Mouse (Mus musculus) liver, embryonic 14.5 days (tissue): ENCODE results near the gene Ak3. TPM values are rescaled to one million over a fixed set of nuclear protein-coding genes. Genes with fewer than 3 reads are reported as not detected.

Experiments used
- ATAC-seq: fragments of 200-750 bp; cut with Nextera tagmentation; 2 replicates; pipeline ENCODE4 v1.8.0; 2017; ENCODE audit warnings: moderate number of reproducible peaks, mild to moderate bottlenecking, moderate library complexity; ENCODE audit not compliant: insufficient read depth
- DNase-seq, 3 experiments: peaks; one replicate each; pipeline ENCODE4 v3.0.0-alpha.2; 2012 to 2013; ENCODE audit warnings: low read depth in 3 of 3, low spot score in 3 of 3
- H3K27ac ChIP-seq: fragments of 300-500 bp; sonication (generic); 2 replicates; pipeline ENCODE4 v1.5.1; 2014; ENCODE audit warnings: moderate library complexity, mild to moderate bottlenecking, control low read depth, inconsistent platforms
- H3K27me3 ChIP-seq: fragments of 300-500 bp; sonication (generic); 2 replicates; pipeline ENCODE4 v1.6.1; 2014; ENCODE audit warnings: mild to moderate bottlenecking, low read length, moderate library complexity; ENCODE audit not compliant: control insufficient read depth, insufficient read depth
- H3K36me3 ChIP-seq: fragments of 300-500 bp; sonication (generic); replicated peaks from 2 replicates; pipeline ENCODE4 v1.6.1; 2014; ENCODE audit warnings: low read depth; ENCODE audit not compliant: control insufficient read depth, insufficient read depth
- H3K4me1 ChIP-seq, 2 experiments: fragments of 200-500 bp in 1 of 2; fragments of 300-500 bp in 1 of 2; sonication (generic) in 1 of 2; replicated peaks; 2 replicates each; pipeline ENCODE4 v1.6.1; 2012 to 2014; ENCODE audit warnings: antibody characterized with exemption in 1 of 2, inconsistent platforms in 1 of 2, low read length in 1 of 2; ENCODE audit not compliant: control insufficient read depth in 2 of 2, insufficient read depth in 2 of 2
- H3K4me2 ChIP-seq: fragments of 300-500 bp; sonication (generic); 2 replicates; pipeline ENCODE4 v1.6.1; 2014; ENCODE audit warnings: low read depth, mild to moderate bottlenecking, control low read depth, moderate library complexity
- H3K4me3 ChIP-seq, 2 experiments: fragments of 200-500 bp in 1 of 2; fragments of 300-500 bp in 1 of 2; sonication (generic) in 1 of 2; 2 replicates each; pipeline ENCODE4 v1.5.1; 2012 to 2014; ENCODE audit warnings: low read depth in 2 of 2, low read length in 2 of 2, mild to moderate bottlenecking in 2 of 2, control low read depth in 1 of 2, inconsistent platforms in 1 of 2, moderate library complexity in 1 of 2; ENCODE audit not compliant: insufficient read depth in 1 of 2
- H3K9ac ChIP-seq: fragments of 300-500 bp; sonication (generic); replicated peaks from 2 replicates; pipeline ENCODE4 v1.6.1; 2014; ENCODE audit warnings: mild to moderate bottlenecking, control low read depth, moderate library complexity
- H3K9me3 ChIP-seq: fragments of 300-500 bp; sonication (generic); 2 replicates; pipeline ENCODE4 v1.6.1; 2016; ENCODE audit warnings: low read length, mixed read lengths; ENCODE audit not compliant: control insufficient read depth
- CTCF ChIP-seq: IDR thresholded peaks from 2 replicates; pipeline ENCODE4 v1.5.1; 2016; ENCODE audit warnings: antibody characterized with exemption, low read depth, control low read depth
- EP300 ChIP-seq: IDR thresholded peaks from 2 replicates; pipeline ENCODE4 v1.6.1; 2016; ENCODE audit warnings: antibody characterized with exemption, low read depth
- WGBS: fragments of 180-500 bp; shearing (Covaris S2); extraction: QIAGEN DNeasy Blood & Tissue Kit; methylation state at CpG from one replicate; pipeline ENCODE4 v1.1.7; 2014; ENCODE audit not compliant: insufficient replicate concordance; 5-methylcytosine and 5-hydroxymethylcytosine counted together
- polyA plus RNA-seq, 2 experiments: library from polyadenylated mRNA; depleted of rRNA in 1 of 2; stranded (reverse) in 1 of 2; unstranded in 1 of 2; fragments of >200 nt; fragmentation: Nextera tagmentation in 1 of 2; extraction: Ambion mirVana in 1 of 2; gene quantifications; 2 replicates each; pipeline versions ENCODE4 v1.2.1 to v1.2.3; 2012 to 2014

Gene Ak3
- polyA plus RNA-seq, 2 experiments, result 16.3 to 41.5 TPM

DNA sequence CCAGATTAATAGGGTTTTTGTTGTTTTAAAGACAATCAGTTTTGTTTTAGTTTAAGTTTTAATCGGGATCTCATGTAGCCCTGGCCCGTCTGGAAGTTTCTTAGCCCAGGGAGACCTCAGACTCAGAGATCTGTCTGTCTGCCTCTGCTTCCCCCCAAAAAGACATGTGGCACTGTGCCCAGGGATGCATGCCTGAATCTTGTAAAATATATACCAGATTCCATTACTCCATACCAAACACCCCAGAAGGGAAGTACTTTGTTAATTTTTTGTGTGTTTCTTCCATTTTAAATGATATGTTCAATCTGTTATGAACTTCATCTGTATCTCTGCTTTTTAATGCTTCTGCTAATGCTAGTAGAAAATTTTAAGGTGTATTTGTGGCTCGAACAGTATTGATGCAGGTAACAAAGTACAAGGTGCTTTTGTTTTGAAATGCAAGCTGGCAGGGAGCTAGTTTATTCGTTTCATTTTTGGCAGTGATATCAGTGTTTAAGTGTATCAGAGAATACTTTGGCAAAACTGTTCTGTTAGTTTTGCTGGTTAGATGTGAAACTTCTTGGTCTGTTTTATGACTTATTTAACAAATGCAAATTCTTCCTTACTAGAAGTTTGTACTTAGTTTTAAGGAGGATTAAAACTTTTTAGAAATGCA lies 49.7 kb downstream of the Ak3 start:
- Histone ChIP-seq H3K27me3 (no peaks in the 10 kb centered on the region), H3K9ac (no peak overlapping the region), H3K4me3 (no peak overlapping the region), H3K36me3 (peaks cover 35% of the 10 kb centered on the region), H3K4me1 (no peaks in the 10 kb centered on the region), H3K9me3 (no peaks in the 10 kb centered on the region), H3K27ac (no peak overlapping the region), H3K4me2 (no peak overlapping the region)
- no peak for DNase-seq
- WGBS, result 79% methylated on average over 4 of the region's 4 CpGs
- ATAC-seq, result no peak
- no peak for TF ChIP-seq EP300
- TF ChIP-seq CTCF, result no peak

DNA sequence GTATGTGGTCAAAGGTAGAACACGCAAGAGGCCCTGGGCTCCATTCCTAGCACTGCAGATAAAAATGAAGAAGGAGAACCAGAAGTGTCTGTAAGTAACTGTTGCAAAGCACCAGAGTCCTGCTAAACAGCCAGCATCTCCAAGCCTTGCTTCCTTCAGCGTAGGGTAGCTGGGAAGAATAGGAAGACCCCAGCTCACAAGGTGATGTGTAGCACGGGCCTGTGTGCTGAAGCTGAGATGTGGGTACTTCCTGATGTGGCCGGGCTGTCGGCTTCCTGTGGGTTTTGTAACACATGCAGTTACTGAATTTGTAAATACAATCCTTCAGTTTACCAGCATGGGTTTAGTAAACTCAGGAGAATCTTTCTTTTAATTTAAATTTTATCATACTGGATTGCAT lies 52.4 kb downstream of the Ak3 start:
- H3K9ac ChIP-seq, result no peak overlapping the region
- no peak overlapping the region for H3K4me3 ChIP-seq
- H3K27me3 ChIP-seq, result no peaks in the 10 kb centered on the region
- H3K36me3 ChIP-seq, result peaks cover 19% of the 10 kb centered on the region
- DNase-seq (no peak), ATAC-seq (no peak)
- H3K9me3 ChIP-seq, result no peaks in the 10 kb centered on the region
- no peak overlapping the region for H3K27ac ChIP-seq
- 48% methylated on average over 5 of the region's 5 CpGs for WGBS
- TF ChIP-seq CTCF (no peak), EP300 (no peak)
- H3K4me1 ChIP-seq, result peaks cover 4 to 10% of the 10 kb centered on the region in 2 experiments
- no peak overlapping the region for H3K4me2 ChIP-seq

DNA sequence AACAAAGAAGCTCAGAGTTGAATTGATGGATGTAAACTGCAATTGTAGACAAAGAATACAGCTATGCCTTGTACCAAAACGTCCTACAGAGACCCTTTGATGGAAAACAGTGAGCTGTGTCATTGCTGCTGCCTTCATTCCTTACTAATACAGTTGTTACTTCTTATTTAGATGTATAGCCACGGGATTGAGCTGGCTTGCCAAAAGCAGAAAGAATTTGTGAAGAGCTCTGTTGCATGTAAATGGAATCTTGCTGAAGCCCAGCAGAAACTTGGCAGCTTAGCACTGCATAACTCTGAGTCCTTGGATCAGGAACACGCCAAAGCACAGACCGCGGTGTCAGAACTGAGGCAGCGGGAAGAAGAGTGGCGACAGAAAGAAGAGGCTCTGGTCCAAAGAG lies 52.9 kb downstream of the Ak3 start:
- TF ChIP-seq CTCF, result no peak
- no peak for TF ChIP-seq EP300
- peaks cover 14% of the 10 kb centered on the region for H3K36me3 ChIP-seq
- H3K9ac ChIP-seq, result no peak overlapping the region
- ATAC-seq (no peak), DNase-seq (no peak)
- no peaks in the 10 kb centered on the region for H3K27me3 ChIP-seq
- WGBS, result 77% methylated on average over 7 of the region's 7 CpGs
- no peaks in the 10 kb centered on the region for H3K9me3 ChIP-seq
- peaks cover 4 to 10% of the 10 kb centered on the region in 2 experiments for H3K4me1 ChIP-seq
- H3K4me2 ChIP-seq, result no peak overlapping the region
- no peak overlapping the region for H3K27ac ChIP-seq
- H3K4me3 ChIP-seq, result no peak overlapping the region

DNA sequence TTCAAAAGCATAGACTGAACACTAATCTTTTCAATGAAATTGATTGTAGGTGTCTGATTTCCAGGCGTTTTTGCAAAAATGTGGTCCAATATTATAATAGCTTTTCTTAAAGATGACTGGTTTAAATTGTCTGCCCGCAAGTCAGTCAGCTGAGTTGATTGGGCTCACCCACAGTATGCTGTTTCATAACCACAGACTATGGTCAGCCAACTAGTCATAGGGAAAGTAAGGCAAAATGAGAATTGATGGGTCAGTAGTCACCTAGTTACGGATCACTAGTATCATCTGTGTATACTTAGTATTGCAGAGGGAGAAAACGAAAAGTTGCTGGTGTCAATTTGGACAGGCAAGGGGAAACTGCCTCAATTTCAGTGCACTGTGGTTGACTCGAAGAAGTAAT lies 56.4 kb downstream of the Ak3 start:
- WGBS, result 48% methylated on average over 5 of the region's 5 CpGs
- peak overlapping the region; percentile 74 to 86 for H3K4me3 ChIP-seq
- ATAC-seq, result no peak
- peak overlapping the region; percentile 82 for H3K4me2 ChIP-seq
- TF ChIP-seq EP300 (no peak), CTCF (no peak)
- H3K9me3 ChIP-seq, result no peaks in the 10 kb centered on the region
- peaks cover 12% of the 10 kb centered on the region for H3K36me3 ChIP-seq
- H3K4me1 ChIP-seq, result peaks cover 7 to 15% of the 10 kb centered on the region in 2 experiments
- DNase-seq, result no peak
- peak overlapping the region; percentile 69 for H3K9ac ChIP-seq
- H3K27me3 ChIP-seq, result no peaks in the 10 kb centered on the region
- H3K27ac ChIP-seq, result no peak overlapping the region

DNA sequence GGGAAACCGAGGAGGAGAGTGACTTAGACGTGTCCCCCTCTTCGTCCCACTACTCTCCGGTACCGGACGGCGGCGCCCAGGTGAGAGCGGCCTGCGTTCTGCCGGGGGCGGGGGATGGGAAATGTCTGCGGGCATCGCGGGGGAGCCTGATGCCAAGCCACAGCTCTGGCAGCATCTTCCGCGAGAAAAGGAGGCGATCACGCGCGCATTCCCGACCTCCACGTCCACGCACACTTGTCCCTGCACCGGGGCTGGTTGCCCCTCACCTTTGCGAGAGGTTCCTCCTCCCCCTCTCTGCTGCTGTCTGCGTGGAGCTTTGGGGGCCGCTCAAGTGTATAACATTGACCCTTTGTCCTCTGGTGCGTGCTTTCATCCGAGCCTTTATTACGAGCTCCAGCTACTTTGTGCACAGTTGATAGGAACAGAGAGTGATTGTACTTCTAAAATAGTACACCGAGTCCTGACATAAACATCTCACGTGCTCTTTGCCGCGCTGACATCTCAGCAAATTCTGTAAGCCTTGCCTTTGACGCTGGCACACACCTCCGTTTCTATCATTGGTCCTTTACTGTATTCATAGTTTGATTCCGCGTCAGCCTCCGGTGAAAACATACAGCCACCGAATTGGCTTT lies 57.1 kb downstream of the Ak3 start:
- TF ChIP-seq EP300 (no peak), CTCF (no peak)
- Histone ChIP-seq H3K36me3 (peaks cover 12% of the 10 kb centered on the region), H3K4me1 (peaks cover 7 to 15% of the 10 kb centered on the region in 2 experiments), H3K27ac (peak overlapping the region; percentile 17), H3K9ac (peak overlapping the region; percentile 69), H3K27me3 (no peaks in the 10 kb centered on the region), H3K4me2 (peak overlapping the region; percentile 82), H3K9me3 (no peaks in the 10 kb centered on the region), H3K4me3 (peak overlapping the region; percentile 74 to 86)
- DNase-seq (peak in 2 of 3 experiments; percentile 28 to 32), ATAC-seq (peak; percentile 61; the same call in 1 of the 2 replicates)
- WGBS, result under 1% methylated on average over 41 of the region's 41 CpGs
